Mouse (Mus musculus) v-Abl transformed pro-B cells (cell line): ENCODE data around the gene Gm20538.

Source experiments
- in situ Hi-C, 2 experiments: fragments of 400-800 bp; cut with MboI; formaldehyde crosslinking; loops; one replicate each; pipeline ENCODE4 v1.15.1; 2025; ENCODE audit not compliant: unreplicated experiment in 2 of 2

Gm20538 gene

DNA sequence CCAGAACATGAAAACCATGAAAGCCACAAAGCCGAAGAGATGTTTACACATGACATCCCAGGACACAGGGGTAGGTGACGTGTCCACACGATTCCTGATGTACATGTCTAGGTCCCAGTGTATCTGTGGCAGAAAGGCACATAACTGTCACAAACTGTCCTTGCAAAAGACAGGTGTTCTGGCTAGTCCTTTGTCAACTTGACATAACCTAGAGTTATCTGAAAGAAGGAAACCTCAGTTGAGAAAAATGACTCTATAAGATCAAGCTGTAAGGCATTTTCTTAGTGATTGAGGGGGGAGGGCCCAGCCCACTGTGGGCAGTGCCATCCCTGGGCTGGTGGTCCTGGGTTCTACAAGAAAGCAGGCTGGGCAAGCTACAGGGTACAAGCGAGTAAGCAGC, at the start of gene Gm20538:
Gene Gm20538 (minus strand): TSS at position 101 of the 400 bp plus-strand sequence.
- in situ Hi-C loops: no loop called here

- in situ Hi-C loops: loop anchor here in 1 of 2 experiments (25.0 kb wide), 1 partner anchor 443 kb away; the partner anchor contains the start of genes Pdzd7 and Sfxn3
These were observed 41.5 kb upstream of the Gm20538 start for GRCm38 (mm10) chr19:44594180-44594579.

DNA sequence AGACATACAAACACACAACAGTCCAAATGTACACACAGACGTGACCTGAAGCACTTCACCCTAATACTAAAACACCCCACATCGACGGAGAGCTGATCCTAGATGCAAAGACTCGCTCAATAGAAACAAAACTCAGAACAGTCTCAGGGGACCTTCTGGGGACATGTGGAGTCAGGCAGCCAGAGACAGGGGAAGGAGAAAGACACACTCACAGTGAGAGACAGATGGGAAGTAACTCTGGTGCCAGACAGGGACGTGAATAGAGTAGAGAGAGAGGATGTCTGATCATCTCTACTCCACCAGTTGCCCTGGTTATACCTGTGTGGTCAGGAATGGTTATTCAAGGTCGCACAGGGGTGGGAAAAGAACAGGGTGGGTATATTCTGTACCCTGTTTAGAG, 39.0 kb upstream of the Gm20538 start:
- in situ Hi-C loops: loop anchor here in 1 of 2 experiments (25.0 kb wide), 1 partner anchor 446 kb away; the partner anchor contains the start of genes Pdzd7 and Sfxn3

DNA sequence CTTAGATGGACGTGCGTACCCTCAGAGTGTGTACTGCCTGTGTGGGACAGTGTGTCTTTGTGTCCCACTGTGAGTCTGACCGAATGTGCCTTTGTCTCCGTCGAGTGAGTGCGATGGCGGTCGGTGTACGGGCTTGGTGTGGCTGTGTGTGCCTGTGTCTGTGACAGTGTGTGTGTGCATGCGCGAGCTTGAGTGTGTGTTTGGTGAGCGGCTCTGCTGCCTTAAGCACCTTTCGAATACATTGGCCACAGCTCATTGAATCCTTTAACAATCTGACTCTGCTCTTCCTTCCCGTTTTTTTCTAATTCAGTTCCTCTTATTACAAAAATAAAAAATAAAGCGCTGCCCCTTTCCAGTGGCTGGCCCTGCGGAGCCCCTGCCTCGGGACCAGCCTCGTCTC, 38.4 kb upstream of the Gm20538 start:
- in situ Hi-C loops: loop anchor here in 1 of 2 experiments (25.0 kb wide), 1 partner anchor 446 kb away; the partner anchor contains the start of genes Pdzd7 and Sfxn3

DNA sequence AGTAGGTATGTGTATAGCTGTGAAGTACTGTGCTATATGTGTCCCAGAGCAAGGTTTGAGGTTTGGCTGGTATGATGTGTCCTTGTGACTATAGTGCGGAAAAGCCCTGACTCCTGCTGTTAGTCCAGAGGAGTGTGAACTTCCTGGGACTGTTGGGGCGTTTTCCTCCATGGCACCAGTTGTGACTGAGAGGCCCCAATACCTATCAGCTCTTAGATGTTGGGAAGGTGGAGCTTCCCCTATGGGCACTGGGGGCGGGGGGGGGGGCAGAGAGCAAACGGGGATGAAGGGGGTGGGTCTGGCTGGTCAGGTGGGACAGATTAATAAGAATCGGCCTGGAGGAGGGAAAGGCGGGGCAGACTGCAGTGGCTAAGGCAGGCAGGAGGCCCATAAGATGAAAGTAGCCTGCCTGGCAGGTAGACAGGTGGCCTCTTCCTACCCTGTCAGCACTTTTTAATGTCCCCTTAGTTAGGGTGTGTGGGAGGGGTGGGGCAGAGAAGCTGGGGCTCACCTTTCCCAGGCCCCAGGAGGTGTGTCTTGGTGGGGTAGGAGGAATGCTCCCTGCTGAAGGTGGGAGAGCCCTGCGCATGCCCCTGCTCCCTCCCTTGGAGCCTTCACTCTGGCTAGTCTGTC, 37.1 kb upstream of the Gm20538 start:
- in situ Hi-C loops: loop anchor here (10.0 to 25.0 kb wide), 3 partner anchors 165 to 448 kb away; partner anchors contain the start of genes Pax2 (in 1 of the 2), Pdzd7 (in 1 of the 2) and Sfxn3 (in 1 of the 2)

- in situ Hi-C loops: loop anchor here (10.0 to 25.0 kb wide), 3 partner anchors 167 to 449 kb away; partner anchors contain the start of genes Pax2 (in 1 of the 2), Pdzd7 (in 1 of the 2) and Sfxn3 (in 1 of the 2)
These were observed 35.4 kb upstream of the Gm20538 start for GRCm38 (mm10) chr19:44588036-44588435.

DNA sequence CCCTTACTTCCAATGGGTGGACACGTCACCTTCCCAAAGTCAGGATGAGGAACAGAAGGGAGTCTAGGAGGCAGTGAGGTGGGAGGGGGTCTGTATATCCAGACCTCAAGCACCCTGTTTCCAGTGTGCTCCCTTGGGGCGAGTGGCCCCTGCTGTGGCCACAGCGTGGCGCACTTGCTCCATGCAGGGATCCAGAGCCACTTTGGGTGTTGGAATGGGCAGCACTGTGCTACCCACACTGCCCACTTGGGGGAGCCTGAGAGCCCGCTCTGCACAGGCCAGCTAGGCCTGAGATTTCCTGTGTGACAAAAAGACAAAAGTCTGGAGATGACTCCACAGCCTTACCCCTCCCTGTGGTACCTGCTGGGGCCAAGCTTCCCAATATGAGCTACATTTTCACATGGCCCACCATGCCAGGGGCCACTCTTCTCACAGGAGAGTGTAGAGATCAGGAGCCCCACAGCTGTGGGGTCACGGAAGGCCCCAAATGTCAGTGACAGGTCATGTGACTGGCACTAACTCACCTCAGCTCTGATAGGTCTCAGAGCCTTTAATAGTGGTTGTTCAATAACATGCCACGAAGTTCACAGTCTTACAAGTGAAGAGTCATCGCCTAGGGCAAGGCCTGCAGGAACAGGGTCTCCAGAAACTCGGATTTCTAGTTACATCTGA, 30.1 kb upstream of the Gm20538 start:
- in situ Hi-C loops: loop anchor here (5.0 to 25.0 kb wide), 4 partner anchors 172 to 455 kb away; partner anchors contain the start of genes Pax2 (in 1 of the 2), Pdzd7 (in 1 of the 2) and Sfxn3 (in 1 of the 2)

GRCm38 (mm10) chr19:44582103-44582502, 29.5 kb upstream of the Gm20538 start:
- in situ Hi-C loops: loop anchor here (5.0 to 25.0 kb wide), 4 partner anchors 173 to 455 kb away; partner anchors contain the start of genes Pax2 (in 1 of the 2), Pdzd7 (in 1 of the 2) and Sfxn3 (in 1 of the 2)

DNA sequence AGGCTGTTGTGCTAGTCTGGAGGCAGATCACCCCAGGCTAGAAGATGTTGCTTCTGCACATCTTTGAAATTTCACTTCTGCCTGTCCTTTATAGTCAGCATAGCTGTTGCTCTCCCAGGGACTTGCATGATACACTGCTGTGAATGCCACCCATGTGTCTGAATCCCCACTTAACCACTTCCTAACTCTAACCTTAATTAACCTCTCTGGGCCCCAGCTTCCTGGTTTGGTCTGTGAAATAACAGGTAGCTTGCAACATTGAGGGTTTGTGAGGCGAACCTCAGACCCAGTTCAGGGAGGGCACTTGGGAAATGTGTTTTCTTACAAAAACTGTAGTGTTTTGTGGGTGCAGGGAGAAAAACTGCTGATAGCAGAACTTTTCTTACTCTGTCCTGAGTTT, 25.4 kb upstream of the Gm20538 start:
- in situ Hi-C loops: loop anchor here in 1 of 2 experiments (25.0 kb wide), 1 partner anchor 459 kb away; the partner anchor contains the start of genes Pdzd7 and Sfxn3

GRCm38 (mm10) chr19:44576275-44576674, 23.6 kb upstream of the Gm20538 start:
- in situ Hi-C loops: loop anchor here in 1 of 2 experiments (25.0 kb wide), 1 partner anchor 461 kb away; the partner anchor contains the start of genes Pdzd7 and Sfxn3

DNA sequence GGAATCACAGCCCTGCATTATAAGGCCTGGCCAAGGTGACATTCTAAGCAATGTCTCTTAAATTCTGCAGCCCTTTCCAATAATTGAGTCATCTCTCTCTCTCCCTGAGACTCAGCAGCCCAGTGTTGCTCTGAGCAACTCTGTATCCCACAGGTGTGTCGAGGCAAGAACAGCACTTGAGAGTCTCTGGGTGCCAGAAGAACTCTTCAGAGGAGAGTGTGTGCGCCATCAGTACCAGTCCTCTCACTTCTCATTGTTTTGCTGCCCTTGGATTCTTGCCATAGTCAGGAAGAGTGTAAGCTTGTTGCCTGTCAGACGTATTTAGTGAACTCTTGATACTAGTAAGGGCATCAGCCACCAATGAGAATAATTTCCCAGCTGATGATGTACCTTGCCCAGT, 15.1 kb upstream of the Gm20538 start:
- in situ Hi-C loops: no loop called here

- in situ Hi-C loops: no loop called here
These were observed 11.4 kb upstream of the Gm20538 start for GRCm38 (mm10) chr19:44564006-44564405.

DNA sequence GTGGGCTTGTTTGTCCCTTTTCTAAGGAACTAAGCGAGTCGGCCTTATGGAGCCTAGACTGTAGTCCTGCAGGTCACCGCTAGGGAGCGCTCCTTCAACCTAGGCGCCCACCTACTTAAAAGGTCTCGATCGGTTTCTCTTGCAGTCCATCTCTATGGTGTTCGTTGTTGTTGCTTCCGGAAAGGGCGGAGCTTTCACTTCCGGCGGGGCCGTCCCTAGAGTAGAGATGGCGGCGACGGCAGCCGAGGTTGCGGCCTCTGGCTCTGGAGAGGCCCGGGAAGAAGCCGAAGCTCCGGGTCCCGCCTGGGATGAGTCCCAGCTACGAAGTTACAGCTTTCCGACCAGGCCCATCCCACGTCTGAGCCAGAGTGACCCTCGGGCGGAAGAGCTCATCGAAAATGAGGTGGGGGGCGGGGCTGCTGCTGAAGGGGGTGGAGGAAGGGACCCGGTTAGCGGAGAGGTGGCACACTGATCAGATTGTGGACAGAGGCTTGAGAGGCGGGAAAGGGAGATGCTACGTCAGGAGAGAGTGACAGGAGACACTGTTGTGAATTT, 10.1 kb upstream of the Gm20538 start, which contains the start of gene Hif1an:
Gene Hif1an (plus strand): TSS at position 199 of the 555 bp plus-strand sequence.
- in situ Hi-C loops: no loop called here

GRCm38 (mm10) chr19:44554861-44555590, 2.4 kb upstream of the Gm20538 start, which contains the start of gene Ndufb8:
TSS of gene Ndufb8 (minus strand) at chr19:44555440.
- in situ Hi-C loops: no loop called here

- in situ Hi-C loops: no loop called here
These were observed 1.8 kb upstream of the Gm20538 start for GRCm38 (mm10) chr19:44554490-44554860.

- in situ Hi-C loops: no loop called here
These were observed 655 bp upstream of the Gm20538 start for GRCm38 (mm10) chr19:44553286-44553685.

GRCm38 (mm10) chr19:44545321-44546041, 7.2 kb downstream of the Gm20538 start, which contains the start of gene Sec31b:
TSS of gene Sec31b (minus strand) at chr19:44545864.
- in situ Hi-C loops: loop anchor here in 1 of 2 experiments (5.0 to 10.0 kb wide), 2 partner anchors 71 to 183 kb away; no protein-coding TSS in a partner anchor

DNA sequence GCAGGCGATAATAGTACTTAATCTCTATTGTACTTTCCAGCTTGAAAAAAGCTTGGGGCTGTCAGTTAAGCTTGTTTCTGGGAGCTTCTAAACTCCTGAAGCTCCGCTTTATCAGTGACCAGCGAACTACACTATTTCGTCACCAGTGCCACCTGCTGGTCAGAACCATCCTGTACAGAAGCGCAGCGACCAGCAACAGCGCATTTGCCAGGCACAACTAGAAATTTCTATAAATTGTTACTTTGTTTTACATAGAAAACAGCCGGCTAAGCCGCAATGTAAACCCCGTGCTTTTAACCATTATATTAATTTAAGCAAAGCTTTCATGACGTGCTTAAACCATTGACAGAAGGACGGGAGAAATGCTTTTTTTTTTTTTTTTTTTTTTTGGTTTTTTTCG, 7.9 kb downstream of the Gm20538 start:
- in situ Hi-C loops: loop anchor here (5.0 to 10.0 kb wide), 2 partner anchors 70 to 182 kb away; no protein-coding TSS in a partner anchor

DNA sequence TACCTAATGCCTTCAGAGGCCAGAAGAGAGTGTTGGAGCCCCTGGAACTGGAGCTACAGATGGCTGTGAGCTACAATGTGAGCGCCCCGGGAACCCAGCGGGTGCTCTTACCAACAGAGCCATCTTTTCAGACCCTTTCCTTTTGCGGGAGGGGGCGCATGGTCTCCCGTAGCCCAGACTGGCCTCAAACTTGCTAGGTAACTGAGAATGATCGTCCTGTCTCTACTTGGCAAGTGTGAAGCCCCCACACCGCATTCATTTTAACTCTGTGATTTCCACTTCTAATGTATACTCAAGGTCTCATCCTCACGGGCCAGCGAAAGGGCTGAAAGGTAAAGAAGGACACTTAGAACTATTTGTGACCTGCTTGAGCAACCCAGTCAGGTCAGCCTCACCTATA, 8.3 kb downstream of the Gm20538 start:
- in situ Hi-C loops: loop anchor here (5.0 to 10.0 kb wide), 2 partner anchors 70 to 182 kb away; no protein-coding TSS in a partner anchor
